Mouse (Mus musculus): ENCODE results near the gene Rab1b. TPM values are rescaled to one million over a fixed set of nuclear protein-coding genes. Genes with fewer than 3 reads are reported as not detected.
"Not testable (repeated sequence)": the region's sequence is repeated elsewhere in the genome, so short reads cannot be mapped to it uniquely, and the experiment has no call there.

The Rab1b gene
- polyA plus RNA-seq, 1 experiment from 2014 or later = 96.4 TPM

- ATAC-seq (ENCODE audit: low read depth) (no peak), DNase-seq (no peak)
- Histone ChIP-seq H3K4me2 (no peak overlapping the region), H3K4me3 (replicated peaks) (no peak overlapping the region), H3K4me1 (replicated peaks) (peaks cover 56% of the 10 kb centered on the region), H3K27ac (no peak overlapping the region), H3K36me3 (peaks cover 38% of the 10 kb centered on the region), H3K9ac (no peak overlapping the region), H3K27me3 (peaks cover 33% of the 10 kb centered on the region), H3K9me3 (replicated peaks) (no peaks in the 10 kb centered on the region)
- WGBS (ENCODE audit: insufficient replicate concordance) = 10% methylated on average over 9 of the region's 9 CpGs
Observed at GRCm38 (mm10) chr19:5095887-5096474, 10.9 kb downstream of the Rab1b start.

GRCm38 (mm10) chr19:5094746-5095417 lies 12.0 kb downstream of the Rab1b start:
- no peak overlapping the region for H3K27ac ChIP-seq
- no peak overlapping the region for H3K9ac ChIP-seq
- H3K4me2 ChIP-seq = no peak overlapping the region
- H3K4me3 ChIP-seq (replicated peaks) = no peak overlapping the region
- 47% methylated on average over 11 of the region's 11 CpGs for WGBS (ENCODE audit: insufficient replicate concordance)
- no peaks in the 10 kb centered on the region for H3K9me3 ChIP-seq (replicated peaks)
- H3K36me3 ChIP-seq = peaks cover 35% of the 10 kb centered on the region
- DNase-seq (no peak), ATAC-seq (ENCODE audit: low read depth) (no peak)
- peaks cover 33% of the 10 kb centered on the region for H3K27me3 ChIP-seq
- peaks cover 56% of the 10 kb centered on the region for H3K4me1 ChIP-seq (replicated peaks)

GRCm38 (mm10) chr19:5094243-5094632 lies 12.6 kb downstream of the Rab1b start:
- Histone ChIP-seq H3K9me3 (replicated peaks) (no peaks in the 10 kb centered on the region), H3K36me3 (peaks cover 32% of the 10 kb centered on the region), H3K9ac (no peak overlapping the region; the same call in 1 of the 2 replicates), H3K4me1 (replicated peaks) (peaks cover 59% of the 10 kb centered on the region), H3K27me3 (peaks cover 33% of the 10 kb centered on the region), H3K27ac (no peak overlapping the region), H3K4me3 (replicated peaks) (no peak overlapping the region), H3K4me2 (no peak overlapping the region)
- peak; percentile 52 for ATAC-seq (ENCODE audit: low read depth)
- peak; percentile 81 for DNase-seq
- 0% methylated on average over 21 of the region's 21 CpGs for WGBS (ENCODE audit: insufficient replicate concordance)

GRCm38 (mm10) chr19:5093481-5094242 lies 13.2 kb downstream of the Rab1b start:
- Histone ChIP-seq H3K4me3 (replicated peaks) (no peak overlapping the region), H3K36me3 (peaks cover 30% of the 10 kb centered on the region), H3K4me2 (no peak overlapping the region), H3K27ac (no peak overlapping the region), H3K4me1 (replicated peaks) (peaks cover 58% of the 10 kb centered on the region), H3K9me3 (replicated peaks) (no peaks in the 10 kb centered on the region), H3K9ac (no peak overlapping the region; the same call in 1 of the 2 replicates), H3K27me3 (peaks cover 33% of the 10 kb centered on the region)
- 63% methylated on average over 12 of the region's 12 CpGs for WGBS (ENCODE audit: insufficient replicate concordance)
- ATAC-seq (ENCODE audit: low read depth) (no peak), DNase-seq (no peak)

- Histone ChIP-seq H3K27me3 (peaks cover 28% of the 10 kb centered on the region), H3K36me3 (peaks cover 30% of the 10 kb centered on the region), H3K4me2 (no peak overlapping the region), H3K9me3 (replicated peaks) (no peaks in the 10 kb centered on the region), H3K27ac (no peak overlapping the region), H3K4me3 (replicated peaks) (no peak overlapping the region), H3K9ac (no peak overlapping the region), H3K4me1 (replicated peaks) (peaks cover 51% of the 10 kb centered on the region)
- no peak for DNase-seq
- 78% methylated on average over 10 of the region's 10 CpGs for WGBS (ENCODE audit: insufficient replicate concordance)
- ATAC-seq (ENCODE audit: low read depth) = no peak
Observed at GRCm38 (mm10) chr19:5092083-5092482, 14.8 kb downstream of the Rab1b start.

- Histone ChIP-seq H3K36me3 (peaks cover 30% of the 10 kb centered on the region), H3K9ac (peak overlapping the region; percentile 77), H3K27me3 (peaks cover 32% of the 10 kb centered on the region), H3K4me2 (peak overlapping the region; percentile 82), H3K4me1 (replicated peaks) (peaks cover 43% of the 10 kb centered on the region), H3K27ac (no peak overlapping the region), H3K9me3 (replicated peaks) (no peaks in the 10 kb centered on the region), H3K4me3 (replicated peaks) (peak overlapping the region; percentile 77)
- 78% methylated on average over 4 of the region's 4 CpGs for whole genome bisulfite sequencing (ENCODE audit: insufficient replicate concordance)
- no peak for DNase-seq
- no peak for ATAC-seq (ENCODE audit: low read depth)
Observed at GRCm38 (mm10) chr19:5089324-5089723, 17.5 kb downstream of the Rab1b start.

GRCm38 (mm10) chr19:5087884-5088728 lies 18.8 kb downstream of the Rab1b start, which contains the start of gene Yif1a:
Gene Yif1a, plus strand, starts transcription at chr19:5088538.
- H3K27me3 ChIP-seq = peaks cover 44% of the 10 kb centered on the region
- H3K36me3 ChIP-seq = peaks cover 30% of the 10 kb centered on the region
- peak within 1 kb of the TSS; percentile 77 for H3K4me3 ChIP-seq (replicated peaks)
- DNase-seq (peak; percentile 90), ATAC-seq (ENCODE audit: low read depth) (peak; percentile 92)
- H3K9ac ChIP-seq = peak within 1 kb of the TSS; percentile 77
- H3K27ac ChIP-seq = peak within 1 kb of the TSS; percentile 84
- H3K9me3 ChIP-seq (replicated peaks) = no peaks in the 10 kb centered on the region
- whole genome bisulfite sequencing (ENCODE audit: insufficient replicate concordance) = under 1% methylated on average over 58 of the region's 58 CpGs
- H3K4me1 ChIP-seq (replicated peaks) = peaks cover 34% of the 10 kb centered on the region
- H3K4me2 ChIP-seq = peak within 1 kb of the TSS; percentile 82

GRCm38 (mm10) chr19:5086533-5086932 lies 20.3 kb downstream of the Rab1b start:
- WGBS (ENCODE audit: insufficient replicate concordance) = 40% methylated on average over 4 of the region's 4 CpGs
- H3K9me3 ChIP-seq (replicated peaks); ATAC-seq (ENCODE audit: low read depth); H3K27ac ChIP-seq; H3K4me2 ChIP-seq; H3K9ac ChIP-seq; DNase-seq; H3K4me3 ChIP-seq (replicated peaks): not testable (repeated sequence)
- peaks cover 17% of the 10 kb centered on the region for H3K36me3 ChIP-seq
- H3K27me3 ChIP-seq = peaks cover 60% of the 10 kb centered on the region
- H3K4me1 ChIP-seq (replicated peaks) = peaks cover 34% of the 10 kb centered on the region

GRCm38 (mm10) chr19:5085145-5085863 lies 21.6 kb downstream of the Rab1b start, which contains the start of gene Tmem151a:
Gene Tmem151a, minus strand, starts transcription at chr19:5085531.
- H3K4me3 ChIP-seq (replicated peaks) = peak within 1 kb of the TSS; percentile 62
- H3K27me3 ChIP-seq = peaks cover 72% of the 10 kb centered on the region
- ATAC-seq (ENCODE audit: low read depth) (no peak), DNase-seq (no peak)
- peaks cover 6% of the 10 kb centered on the region for H3K36me3 ChIP-seq
- H3K27ac ChIP-seq = no peak within 1 kb of the TSS
- peak within 1 kb of the TSS; percentile 22; the same call in 1 of the 2 replicates for H3K9ac ChIP-seq
- H3K9me3 ChIP-seq (replicated peaks) = no peaks in the 10 kb centered on the region
- peaks cover 34% of the 10 kb centered on the region for H3K4me1 ChIP-seq (replicated peaks)
- peak within 1 kb of the TSS; percentile 84 for H3K4me2 ChIP-seq
- 2% methylated on average over 67 of the region's 69 CpGs for WGBS (ENCODE audit: insufficient replicate concordance)

GRCm38 (mm10) chr19:5084834-5085144 lies 22.1 kb downstream of the Rab1b start:
- Histone ChIP-seq H3K9me3 (replicated peaks) (no peaks in the 10 kb centered on the region), H3K9ac (no peak overlapping the region), H3K27me3 (peaks cover 77% of the 10 kb centered on the region), H3K4me3 (replicated peaks) (peak overlapping the region; percentile 62), H3K36me3 (0 out of 2 replicates have a peak, but pooled peaks cover 2% of the 10 kb centered on the region), H3K27ac (no peak overlapping the region), H3K4me2 (peak overlapping the region; percentile 84), H3K4me1 (replicated peaks) (peaks cover 34% of the 10 kb centered on the region)
- DNase-seq (no peak), ATAC-seq (ENCODE audit: low read depth) (no peak)
- 7% methylated on average over 15 of the region's 15 CpGs for WGBS (ENCODE audit: insufficient replicate concordance)

All from liver, embryonic 13.5 days (tissue).